Mouse (Mus musculus): Measurements from ENCODE around the gene Slc18b1. TPM values are rescaled to one million over a fixed set of nuclear protein-coding genes. Genes with fewer than 3 reads are reported as not detected.
"Not testable (repeated sequence)": the region's sequence is repeated elsewhere in the genome, so short reads cannot be mapped to it uniquely, and the experiment has no call there.

Slc18b1 gene
- 1.2 and 2.4 TPM in 2 replicates for total RNA-seq (2017)

GRCm38 (mm10) chr10:23796551-23797503 lies at the start of gene Slc18b1:
Gene Slc18b1, plus strand, starts transcription at chr10:23796986.
- peak; percentile 69 to 87 for ATAC-seq (replicated peaks in 1 of 2; ENCODE audit: insufficient read depth in 1 of 2, low FRiP score in 2 of 2, low TSS enrichment in 1 of 2, low read depth in 1 of 2, poor library complexity in 2 of 2, severe bottlenecking in 2 of 2)

- ATAC-seq (replicated peaks in 1 of 2; ENCODE audit: insufficient read depth in 1 of 2, low FRiP score in 2 of 2, low TSS enrichment in 1 of 2, low read depth in 1 of 2, poor library complexity in 2 of 2, severe bottlenecking in 2 of 2), result no peak
These were observed 42.6 kb upstream of the Slc18b1 start for GRCm38 (mm10) chr10:23754166-23754565.

GRCm38 (mm10) chr10:23777288-23777945 lies 19.4 kb upstream of the Slc18b1 start:
- no peak for ATAC-seq (replicated peaks in 1 of 2; ENCODE audit: insufficient read depth in 1 of 2, low FRiP score in 2 of 2, low TSS enrichment in 1 of 2, low read depth in 1 of 2, poor library complexity in 2 of 2, severe bottlenecking in 2 of 2)

GRCm38 (mm10) chr10:23780539-23781275 lies 16.1 kb upstream of the Slc18b1 start:
- 0 out of 4 replicates have a peak, but pooled peaks have one; percentile 30 to 31 for ATAC-seq (replicated peaks in 1 of 2; ENCODE audit: insufficient read depth in 1 of 2, low FRiP score in 2 of 2, low TSS enrichment in 1 of 2, low read depth in 1 of 2, poor library complexity in 2 of 2, severe bottlenecking in 2 of 2)

- no peak for ATAC-seq (replicated peaks in 1 of 2; ENCODE audit: insufficient read depth in 1 of 2, low FRiP score in 2 of 2, low TSS enrichment in 1 of 2, low read depth in 1 of 2, poor library complexity in 2 of 2, severe bottlenecking in 2 of 2)
These were observed 14.7 kb upstream of the Slc18b1 start for GRCm38 (mm10) chr10:23781760-23782735.

- ATAC-seq (replicated peaks in 1 of 2; ENCODE audit: insufficient read depth in 1 of 2, low FRiP score in 2 of 2, low TSS enrichment in 1 of 2, low read depth in 1 of 2, poor library complexity in 2 of 2, severe bottlenecking in 2 of 2), result no peak
These were observed 13.8 kb upstream of the Slc18b1 start for GRCm38 (mm10) chr10:23782855-23783492.

- ATAC-seq (replicated peaks in 1 of 2; ENCODE audit: insufficient read depth in 1 of 2, low FRiP score in 2 of 2, low TSS enrichment in 1 of 2, low read depth in 1 of 2, poor library complexity in 2 of 2, severe bottlenecking in 2 of 2), result no peak
These were observed 13.3 kb upstream of the Slc18b1 start for GRCm38 (mm10) chr10:23783493-23783884.

GRCm38 (mm10) chr10:23784121-23784520 lies 12.7 kb upstream of the Slc18b1 start:
- ATAC-seq (replicated peaks in 1 of 2; ENCODE audit: insufficient read depth in 1 of 2, low FRiP score in 2 of 2, low TSS enrichment in 1 of 2, low read depth in 1 of 2, poor library complexity in 2 of 2, severe bottlenecking in 2 of 2), result no peak

GRCm38 (mm10) chr10:23785599-23785998 lies 11.2 kb upstream of the Slc18b1 start:
- ATAC-seq (replicated peaks in 1 of 2; ENCODE audit: insufficient read depth in 1 of 2, low FRiP score in 2 of 2, low TSS enrichment in 1 of 2, low read depth in 1 of 2, poor library complexity in 2 of 2, severe bottlenecking in 2 of 2), result not testable (repeated sequence)

GRCm38 (mm10) chr10:23786040-23786439 lies 10.7 kb upstream of the Slc18b1 start:
- ATAC-seq (replicated peaks in 1 of 2; ENCODE audit: insufficient read depth in 1 of 2, low FRiP score in 2 of 2, low TSS enrichment in 1 of 2, low read depth in 1 of 2, poor library complexity in 2 of 2, severe bottlenecking in 2 of 2), result no peak

GRCm38 (mm10) chr10:23786631-23787038 lies 10.2 kb upstream of the Slc18b1 start:
- not testable (repeated sequence) for ATAC-seq (replicated peaks in 1 of 2; ENCODE audit: insufficient read depth in 1 of 2, low FRiP score in 2 of 2, low TSS enrichment in 1 of 2, low read depth in 1 of 2, poor library complexity in 2 of 2, severe bottlenecking in 2 of 2)

GRCm38 (mm10) chr10:23787062-23787821 lies 9.5 kb upstream of the Slc18b1 start, which contains the start of gene Rps12:
Gene Rps12, minus strand, starts transcription at chr10:23787275.
- ATAC-seq (replicated peaks in 1 of 2; ENCODE audit: insufficient read depth in 1 of 2, low FRiP score in 2 of 2, low TSS enrichment in 1 of 2, low read depth in 1 of 2, poor library complexity in 2 of 2, severe bottlenecking in 2 of 2), result peak; percentile 95 to 96

- no peak for ATAC-seq (replicated peaks in 1 of 2; ENCODE audit: insufficient read depth in 1 of 2, low FRiP score in 2 of 2, low TSS enrichment in 1 of 2, low read depth in 1 of 2, poor library complexity in 2 of 2, severe bottlenecking in 2 of 2)
These were observed 8.7 kb upstream of the Slc18b1 start for GRCm38 (mm10) chr10:23788056-23788600.

GRCm38 (mm10) chr10:23795871-23796520 lies 790 bp upstream of the Slc18b1 start:
- no peak for ATAC-seq (replicated peaks in 1 of 2; ENCODE audit: insufficient read depth in 1 of 2, low FRiP score in 2 of 2, low TSS enrichment in 1 of 2, low read depth in 1 of 2, poor library complexity in 2 of 2, severe bottlenecking in 2 of 2)

- no peak for ATAC-seq (replicated peaks in 1 of 2; ENCODE audit: insufficient read depth in 1 of 2, low FRiP score in 2 of 2, low TSS enrichment in 1 of 2, low read depth in 1 of 2, poor library complexity in 2 of 2, severe bottlenecking in 2 of 2)
These were observed 820 bp downstream of the Slc18b1 start for GRCm38 (mm10) chr10:23797606-23798005.
